Mouse (Mus musculus) left cerebral cortex, adult 8-10 months (tissue): ENCODE data around the gene Ppp1r32. TPM values are rescaled to one million over a fixed set of nuclear protein-coding genes. Genes with fewer than 3 reads are reported as not detected.

Experiments used
- DNase-seq, 2 experiments: peaks; one replicate each; pipeline ENCODE4 v3.0.0; 2022; ENCODE audit warnings: low spot score in 2 of 2
- total RNA-seq, 4 experiments: library from RNA; stranded (reverse); gene quantifications; 2 replicates each; pipeline ENCODE4 v1.2.4; 2022

Ppp1r32 gene
- total RNA-seq, result 1 to 10 TPM; 1.0 to 3.1 (median 1.7) TPM

DNA sequence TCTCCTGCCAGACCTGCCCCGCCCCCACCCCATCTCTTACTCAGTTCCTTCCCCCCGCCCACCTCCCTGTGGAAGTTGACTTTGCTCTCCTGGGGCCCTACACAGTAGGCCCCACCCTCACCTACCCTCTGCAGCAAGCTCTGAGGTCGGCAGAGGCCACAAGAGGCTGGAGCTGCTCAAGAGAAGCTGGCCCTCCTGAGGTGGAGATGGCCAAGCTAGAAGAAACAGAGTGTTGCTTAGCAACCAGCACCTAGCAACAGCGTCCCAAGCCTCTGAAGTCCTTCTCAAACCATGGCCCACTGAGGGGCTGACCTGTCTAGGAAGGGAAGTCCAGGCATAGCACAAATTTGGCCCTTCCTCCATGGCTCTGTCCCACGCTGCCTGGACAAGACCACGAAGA, at the start of gene Ppp1r32:
Ppp1r32 (minus strand) TSS at position 226 of the 400 bp plus-strand sequence.
- DNase-seq, result no peak

DNA sequence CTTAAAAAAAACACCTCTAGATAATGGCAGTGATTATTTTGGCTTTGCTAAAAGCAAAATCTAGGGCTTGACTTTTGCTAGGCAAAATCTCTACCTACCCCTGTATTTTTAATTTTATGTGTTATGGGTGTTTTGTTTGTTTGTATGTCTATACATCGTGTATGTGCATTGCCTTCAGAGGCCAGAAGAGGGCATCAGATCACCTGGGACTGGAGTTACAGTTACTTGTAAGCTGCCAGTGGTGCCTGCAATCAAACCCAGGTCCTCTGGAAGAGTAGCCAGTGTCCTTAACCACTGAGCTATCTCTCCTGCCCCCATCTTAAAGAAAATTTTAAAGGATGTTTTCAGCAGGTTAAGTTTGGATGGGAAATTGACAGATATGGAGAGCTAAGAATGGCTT, 47.4 kb upstream of the Ppp1r32 start:
- no peak for DNase-seq

DNA sequence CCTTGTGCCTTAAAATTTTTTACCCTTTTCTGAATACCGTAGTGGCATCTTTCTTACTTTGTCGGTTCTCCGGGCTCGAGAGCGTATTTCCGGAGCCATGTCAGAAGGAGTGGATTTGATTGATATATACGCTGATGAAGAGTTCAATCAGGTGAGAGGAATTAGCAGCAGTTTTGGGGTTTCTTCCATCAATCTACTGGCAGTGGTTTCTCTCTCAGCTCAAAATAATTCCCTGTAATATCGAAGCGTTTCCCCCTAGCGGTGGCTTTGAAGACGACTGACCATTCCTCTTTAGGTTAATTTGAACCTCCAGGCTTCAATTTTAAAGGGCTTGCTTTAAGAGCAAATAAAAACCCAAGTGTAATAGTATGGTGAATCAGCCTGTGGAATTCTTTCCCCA, 43.2 kb upstream of the Ppp1r32 start, which contains the start of gene Sdhaf2:
Sdhaf2 (minus strand) TSS at position 233 of the 400 bp plus-strand sequence.
- DNase-seq, result no peak

DNA sequence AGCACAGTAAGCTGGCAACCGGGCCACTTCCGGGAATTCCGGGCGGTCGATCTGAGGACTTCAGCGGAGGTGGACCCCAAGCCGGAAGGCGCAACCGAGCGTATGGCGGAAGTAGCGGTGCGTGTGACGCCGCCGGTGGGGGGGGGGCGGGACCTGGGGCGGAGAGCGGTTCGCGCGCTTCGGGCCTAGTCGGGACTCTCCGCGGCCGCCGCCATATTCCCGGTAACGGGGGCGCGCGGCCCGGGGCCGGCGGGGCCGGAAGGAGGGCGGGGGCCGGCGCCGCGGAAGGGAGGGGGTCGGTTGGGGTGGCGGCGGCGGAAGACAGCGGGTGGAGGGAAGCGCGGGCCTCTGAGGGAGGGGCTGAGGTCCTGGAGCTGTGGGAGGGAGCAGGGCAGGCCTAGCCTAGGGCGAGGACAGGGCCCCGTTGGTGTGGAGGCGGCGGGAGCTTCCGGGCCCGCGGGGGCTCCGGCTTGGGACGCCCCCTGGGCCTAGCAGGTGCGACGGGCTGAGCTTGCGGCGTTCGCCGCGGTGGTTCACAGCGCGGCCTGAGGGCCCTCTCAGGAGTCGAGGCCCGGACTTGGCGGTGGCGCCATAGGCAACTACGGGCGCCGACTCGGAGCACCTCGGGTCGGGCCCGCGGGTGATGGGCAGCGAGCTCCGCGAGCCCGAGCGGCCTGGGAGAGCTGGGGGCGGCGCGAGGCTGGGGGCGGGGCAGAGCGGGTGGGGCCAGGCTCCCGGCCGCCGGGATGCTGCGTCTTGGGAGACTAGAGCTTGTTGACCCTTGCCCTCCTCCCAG, 42.6 kb upstream of the Ppp1r32 start, which contains the start of gene Cpsf7:
Cpsf7 (plus strand) TSS at position 161 of the 796 bp plus-strand sequence.
- DNase-seq, result peak; percentile 71 to 87

DNA sequence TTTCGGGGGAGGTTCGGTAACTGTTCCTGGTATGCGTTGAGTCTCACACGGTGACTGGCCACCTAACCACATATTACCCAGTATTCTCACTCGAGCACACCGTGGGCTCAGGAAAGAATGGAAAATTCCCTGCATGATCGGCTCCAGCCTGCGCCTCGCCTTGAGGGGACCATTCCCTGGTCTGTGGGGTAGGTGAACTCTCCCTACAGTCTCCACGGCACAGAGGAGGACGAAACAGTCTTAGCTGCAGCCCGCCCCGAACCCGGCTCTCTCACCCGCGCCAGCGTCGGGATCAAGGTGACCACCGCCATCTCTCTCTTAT, 42.0 kb upstream of the Ppp1r32 start:
- DNase-seq, result no peak

DNA sequence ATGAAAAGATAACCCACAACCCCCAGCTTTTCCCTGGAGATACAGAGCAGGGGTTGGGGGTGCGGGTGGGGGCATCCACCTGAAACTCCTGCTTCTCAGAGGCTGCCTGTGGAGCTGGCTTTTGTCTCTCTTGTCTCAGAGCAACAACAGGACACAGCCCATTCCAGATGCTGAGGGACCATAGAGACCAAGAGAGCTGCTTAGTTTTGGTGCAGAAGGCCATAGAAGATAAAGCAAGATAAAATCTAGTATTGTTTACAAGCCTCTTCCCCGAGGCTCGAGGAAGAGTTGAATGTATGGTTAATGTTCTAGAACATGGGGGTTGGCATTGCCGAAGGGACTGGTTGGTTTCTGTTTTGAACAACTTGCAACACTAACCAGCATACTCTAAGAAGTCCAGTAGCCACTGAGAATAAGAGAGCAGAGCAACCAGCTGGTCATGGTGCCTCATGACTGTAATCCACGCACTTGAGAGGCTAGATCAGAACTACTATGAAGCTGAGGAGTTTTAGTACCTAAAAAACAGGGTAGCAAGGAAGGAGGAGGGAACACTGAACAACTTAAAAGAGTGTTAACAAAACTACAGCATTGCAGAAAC, 40.9 kb upstream of the Ppp1r32 start:
- DNase-seq, result no peak

DNA sequence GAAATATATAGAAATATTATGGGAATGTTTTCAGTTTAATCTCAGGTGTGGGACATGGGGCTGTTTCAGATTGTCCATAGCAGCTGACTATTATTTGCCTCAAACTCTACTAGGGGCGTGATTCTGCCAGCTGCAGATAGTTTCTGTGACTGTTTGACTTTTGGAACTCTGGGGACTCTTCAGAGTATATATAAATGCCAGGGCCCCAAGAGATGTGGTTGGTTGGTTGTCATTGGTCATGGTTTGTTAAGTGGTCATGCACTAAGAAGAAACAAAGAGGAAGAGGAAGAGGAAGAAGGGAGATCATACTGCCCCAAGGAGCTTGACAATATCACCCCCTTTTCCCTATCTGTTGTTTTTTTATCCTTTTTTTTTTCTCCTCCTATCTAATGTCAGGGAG, 39.2 kb upstream of the Ppp1r32 start:
- no peak for DNase-seq

DNA sequence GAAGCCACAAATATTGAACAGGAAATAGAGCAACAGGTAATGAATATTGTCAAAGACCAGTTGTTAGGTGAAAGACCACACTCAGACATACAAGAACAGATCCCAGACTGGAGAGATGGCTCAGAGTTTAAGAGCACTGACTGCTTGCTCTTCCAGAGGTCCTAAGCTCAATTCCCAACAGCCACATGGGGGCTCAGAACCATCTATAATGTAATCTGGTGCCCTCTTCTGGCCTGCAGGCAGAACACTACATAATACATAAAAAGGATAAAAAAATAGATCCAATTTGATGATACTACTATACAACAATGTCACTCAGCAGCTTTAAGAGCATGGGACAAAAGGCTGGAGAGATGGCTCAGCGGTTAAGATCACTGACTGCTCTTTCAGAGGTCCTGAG, 37.6 kb upstream of the Ppp1r32 start:
- no peak for DNase-seq

DNA sequence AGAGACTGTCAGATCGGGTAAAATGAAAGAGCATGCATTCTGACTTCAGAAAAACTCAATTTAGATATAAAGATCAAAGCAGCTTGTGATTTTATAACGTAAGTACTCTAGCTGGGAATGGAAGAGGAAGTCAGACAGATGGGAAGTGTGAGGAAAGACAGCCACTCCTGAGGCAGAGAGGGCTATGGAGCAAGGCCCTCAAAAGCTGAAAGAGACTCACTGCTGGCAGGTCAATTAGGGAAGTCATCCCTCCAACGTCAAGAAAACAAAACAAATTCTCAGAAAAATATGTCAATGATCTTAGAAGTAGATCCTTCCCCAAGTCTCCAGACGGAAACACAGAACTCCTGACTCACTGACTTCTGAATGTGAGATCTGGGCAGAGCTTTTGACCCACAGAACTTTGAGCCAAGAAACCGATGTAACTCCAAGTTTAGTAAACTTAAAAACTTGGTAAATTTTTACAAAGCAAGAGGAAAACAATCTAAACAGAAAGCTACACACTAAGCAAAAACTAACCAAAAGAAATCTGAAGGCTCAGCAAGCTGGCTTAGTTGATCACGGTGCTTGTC, 28.1 kb upstream of the Ppp1r32 start:
- no peak for DNase-seq

DNA sequence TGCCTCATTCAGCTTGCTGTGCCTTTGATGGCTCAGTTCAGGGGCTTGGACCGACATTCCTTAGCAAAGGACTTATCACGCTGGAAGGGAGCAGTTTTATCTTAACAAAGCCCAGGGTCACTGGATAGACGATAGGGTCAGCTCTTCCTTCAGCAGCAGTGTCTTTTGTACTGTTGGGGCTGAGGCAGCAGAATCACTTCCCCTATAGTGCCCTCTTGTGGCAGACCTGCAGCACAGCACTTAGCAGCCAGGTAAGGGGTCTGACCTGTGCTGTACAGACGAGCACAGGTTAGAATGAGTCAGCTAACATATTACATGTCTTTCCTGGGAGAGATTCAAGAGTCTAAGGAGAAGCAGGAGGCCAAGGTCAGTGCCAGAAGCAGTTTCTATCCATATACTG, 19.8 kb upstream of the Ppp1r32 start:
- DNase-seq, result no peak

DNA sequence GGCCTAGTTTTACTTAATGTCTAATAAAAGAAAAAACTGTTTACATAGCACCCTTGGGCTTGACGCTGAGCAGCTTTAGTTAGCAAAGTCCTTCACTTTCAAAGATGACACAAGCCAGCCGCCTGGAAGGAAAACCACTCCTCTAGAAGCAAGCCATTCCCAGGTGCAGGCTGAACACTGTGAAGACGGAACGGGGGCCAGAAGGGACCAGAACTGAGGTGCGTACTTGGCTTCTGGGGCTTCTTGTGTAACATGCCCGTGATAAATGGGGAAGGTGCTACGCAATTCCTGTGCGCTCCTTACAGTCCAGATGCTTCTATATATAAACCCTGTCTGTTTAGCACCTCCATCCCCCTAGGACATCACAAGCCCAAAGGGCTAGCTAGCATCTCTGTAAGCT, 17.9 kb upstream of the Ppp1r32 start:
- no peak for DNase-seq

DNA sequence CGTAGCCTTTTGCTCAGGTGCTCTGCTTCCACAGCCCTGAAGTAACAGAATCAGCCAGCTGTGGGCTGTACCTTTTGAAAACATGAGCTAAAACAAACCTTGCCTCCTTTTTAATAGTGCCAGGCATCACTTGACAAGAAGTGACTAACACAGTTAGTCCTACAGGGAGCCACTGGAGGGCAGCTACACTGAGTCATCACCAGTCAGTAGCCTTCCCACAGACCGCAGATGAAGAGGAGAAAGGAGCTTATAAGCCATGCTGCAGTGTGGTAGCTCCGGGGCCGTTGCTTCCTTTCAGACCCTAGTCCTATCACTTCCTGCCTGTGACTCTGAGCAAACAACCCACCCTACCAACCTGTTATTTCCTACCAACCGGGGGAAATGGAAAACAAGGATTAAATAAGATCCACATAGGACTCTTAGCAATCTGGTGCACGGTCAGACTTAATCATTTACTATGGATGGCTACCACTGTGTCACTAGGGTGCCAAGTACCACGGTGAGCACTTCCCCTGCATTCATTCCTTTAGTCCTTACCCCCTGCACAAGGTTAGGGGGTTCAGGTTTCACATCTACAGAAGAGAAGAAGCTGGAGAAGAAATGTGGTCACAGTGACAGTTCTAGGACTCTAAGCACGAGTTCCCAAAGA, 14.9 kb upstream of the Ppp1r32 start:
- no peak for DNase-seq

DNA sequence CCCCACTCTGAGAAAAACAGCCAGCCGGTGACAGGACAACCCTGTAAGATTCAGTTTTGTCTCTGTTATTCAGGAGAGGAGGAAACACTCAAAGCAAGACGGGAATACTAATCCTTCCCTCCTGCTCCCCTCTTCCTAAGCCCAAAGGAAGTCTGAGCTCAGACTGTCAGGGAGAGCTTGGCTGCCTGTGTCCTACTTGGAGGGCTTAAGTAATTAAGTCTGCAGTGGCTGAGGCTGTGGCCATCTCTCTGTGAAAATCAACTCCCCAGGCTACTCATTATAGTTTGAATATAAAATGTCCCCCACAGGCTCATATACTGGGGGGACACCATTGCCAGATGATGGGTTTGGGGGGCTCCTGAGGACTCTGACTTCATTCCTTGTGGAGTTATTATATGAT, 14.2 kb upstream of the Ppp1r32 start:
- no peak for DNase-seq

DNA sequence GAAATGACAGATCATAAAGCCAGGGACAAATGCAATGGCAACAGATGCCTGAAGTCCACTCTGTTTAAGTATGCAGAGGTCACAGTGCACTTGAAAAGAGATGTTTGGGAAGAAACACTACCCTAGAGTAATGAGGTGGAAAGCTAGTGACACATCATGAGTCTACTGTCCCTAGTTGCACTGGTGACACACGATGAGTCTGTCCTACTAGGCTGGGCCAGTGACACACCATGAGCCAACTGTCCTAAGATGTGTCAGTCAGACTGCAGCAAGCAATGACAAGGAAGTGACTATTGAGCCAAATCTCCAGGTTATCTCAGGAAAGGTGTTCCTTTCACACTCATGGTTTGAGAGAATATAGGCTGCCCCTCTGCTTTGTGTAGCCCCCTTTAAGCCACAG, 12.9 kb upstream of the Ppp1r32 start:
- DNase-seq, result no peak

DNA sequence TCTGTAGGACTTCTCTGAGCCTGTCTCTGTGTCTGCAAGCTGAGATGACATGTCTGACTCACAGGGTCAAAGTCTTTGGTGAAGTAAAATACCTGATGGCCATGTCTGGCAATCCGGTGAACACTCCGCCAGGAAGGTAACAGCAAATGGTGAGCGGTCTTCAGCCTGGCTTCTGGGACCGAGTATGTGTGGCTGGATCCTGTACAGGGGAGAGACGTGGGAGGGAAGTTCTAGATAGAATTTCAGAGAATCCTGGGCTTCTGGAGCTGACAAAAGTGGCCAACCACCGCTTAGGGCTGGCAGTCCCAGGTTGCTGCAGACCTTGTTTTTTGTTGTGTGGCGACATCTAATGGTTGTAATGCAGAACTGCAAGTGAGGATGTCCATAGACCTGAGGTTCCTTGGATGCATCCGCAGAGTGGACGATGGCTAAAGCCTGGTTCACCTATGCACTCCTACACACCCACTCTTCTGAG, 3.6 kb upstream of the Ppp1r32 start:
- no peak for DNase-seq

DNA sequence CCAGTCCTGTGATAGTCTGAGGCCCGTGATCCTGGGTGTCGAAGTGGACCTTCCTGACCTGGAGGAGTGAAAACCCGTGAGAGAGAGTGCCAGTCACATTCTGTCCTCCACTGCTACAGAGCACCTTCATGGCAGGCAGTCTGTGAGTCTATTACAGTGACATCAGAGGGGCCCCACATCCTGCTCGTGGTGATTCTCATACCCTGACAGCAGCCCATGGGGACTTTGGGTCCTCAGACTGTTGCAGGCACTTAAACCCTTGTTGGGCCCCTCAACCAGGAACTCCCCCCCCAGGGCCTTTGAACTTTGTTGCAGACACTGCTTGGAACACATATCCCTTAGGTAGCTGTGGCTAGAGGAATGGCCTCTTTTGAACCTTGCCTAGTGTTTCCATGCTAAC, 3.2 kb downstream of the Ppp1r32 start:
- DNase-seq, result no peak

DNA sequence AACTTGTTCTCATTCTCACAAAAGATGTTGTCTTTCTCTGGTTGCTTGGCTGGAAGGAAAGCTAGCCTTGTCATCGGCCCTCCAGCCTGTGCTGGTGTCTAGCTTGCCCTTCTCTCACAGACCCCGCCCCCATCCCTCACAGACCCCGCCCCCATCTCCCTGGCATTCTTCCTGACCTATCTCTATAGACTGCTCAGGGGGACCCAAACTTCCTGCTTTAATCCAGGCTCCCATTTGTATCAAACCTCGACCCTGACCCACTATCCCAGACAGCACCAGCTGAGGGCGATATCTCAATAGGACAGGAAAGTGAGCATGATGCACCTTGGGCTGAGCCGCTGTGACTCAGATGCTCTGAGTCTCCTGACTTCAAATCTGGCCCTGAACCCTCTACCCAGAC, 8.9 kb downstream of the Ppp1r32 start:
- DNase-seq, result no peak

DNA sequence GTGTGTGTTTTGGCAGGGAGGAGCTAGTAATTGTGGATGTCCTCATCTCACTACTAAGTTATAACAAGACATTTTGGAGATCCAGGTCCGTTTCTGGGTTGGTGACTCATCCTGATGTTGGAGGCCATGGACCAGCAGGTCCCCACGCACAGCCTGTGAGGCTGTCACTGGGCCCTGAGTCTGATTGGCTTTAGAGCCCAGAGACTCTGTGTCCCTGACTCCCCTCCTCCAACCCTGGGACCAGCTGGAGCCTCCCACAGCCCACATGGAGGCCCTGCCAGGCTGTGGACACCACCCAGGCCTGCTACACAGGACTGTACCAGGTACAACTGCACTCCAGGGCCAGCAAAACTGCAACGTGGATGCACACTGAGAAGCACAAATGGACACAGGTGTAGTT, 9.8 kb downstream of the Ppp1r32 start:
- peak in 1 of 2 experiments; percentile 66 for DNase-seq

DNA sequence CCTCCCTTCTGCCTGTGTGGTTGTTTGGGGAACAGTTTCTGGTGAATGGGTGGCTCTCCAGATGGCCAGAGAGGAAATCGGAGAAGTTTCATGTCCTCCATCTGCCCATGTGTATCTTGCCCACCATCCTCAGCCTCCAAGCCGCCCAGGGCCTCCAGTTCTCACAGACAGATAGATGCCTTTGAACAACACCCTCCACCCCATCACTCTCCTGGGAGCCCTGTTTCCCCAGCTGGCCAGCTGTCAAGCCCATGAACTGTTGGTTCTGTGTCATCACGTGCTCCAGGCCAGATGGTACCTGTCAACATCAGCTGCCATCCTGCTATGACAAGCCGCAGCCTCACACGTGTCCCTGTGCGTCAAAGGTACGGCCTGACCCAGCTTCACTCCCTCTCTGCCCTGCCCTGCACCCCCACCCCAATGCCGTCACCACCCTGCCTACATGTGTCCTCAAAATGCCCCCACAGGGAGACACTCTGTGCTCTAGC, 13.5 kb downstream of the Ppp1r32 start:
- peak in 1 of 2 experiments; percentile 39 for DNase-seq

DNA sequence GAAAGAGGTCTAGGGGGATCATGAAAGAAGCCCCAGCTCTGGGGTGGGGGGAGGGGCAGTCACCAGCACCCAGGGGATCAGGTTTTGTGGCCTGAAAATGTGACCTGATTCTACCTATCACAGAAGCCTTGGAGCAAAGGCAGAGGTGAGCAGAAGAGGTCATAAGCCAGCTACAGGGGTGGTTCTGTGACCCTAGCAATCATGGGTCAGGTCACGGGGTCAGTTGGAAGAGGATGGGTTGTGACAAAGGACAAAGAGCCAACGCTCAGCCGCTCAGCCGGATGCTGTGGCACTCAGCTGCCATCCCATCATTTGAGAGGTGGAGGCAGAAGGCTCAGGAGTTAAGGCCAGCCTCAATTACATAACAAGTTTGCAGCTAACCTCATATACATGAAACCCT, 18.3 kb downstream of the Ppp1r32 start:
- no peak for DNase-seq

DNA sequence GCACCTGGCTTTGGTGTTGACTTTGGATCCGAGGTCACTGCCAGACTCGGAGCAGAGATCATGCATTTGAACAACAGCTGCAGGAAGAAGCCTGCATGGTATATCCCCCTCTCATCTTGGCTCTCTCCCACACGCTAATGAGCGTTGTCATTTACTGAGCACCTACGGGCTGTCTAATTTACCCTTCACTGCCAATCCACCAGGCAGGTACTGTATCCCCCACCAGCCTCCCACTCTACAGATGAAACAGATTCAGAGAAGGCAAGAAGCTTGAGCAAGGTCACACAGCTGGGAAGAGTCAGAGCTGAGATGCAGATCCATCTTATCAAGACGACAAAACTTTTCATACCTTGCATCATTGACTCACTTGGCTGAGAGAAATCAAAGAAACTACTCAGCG, 21.1 kb downstream of the Ppp1r32 start:
- no peak for DNase-seq

DNA sequence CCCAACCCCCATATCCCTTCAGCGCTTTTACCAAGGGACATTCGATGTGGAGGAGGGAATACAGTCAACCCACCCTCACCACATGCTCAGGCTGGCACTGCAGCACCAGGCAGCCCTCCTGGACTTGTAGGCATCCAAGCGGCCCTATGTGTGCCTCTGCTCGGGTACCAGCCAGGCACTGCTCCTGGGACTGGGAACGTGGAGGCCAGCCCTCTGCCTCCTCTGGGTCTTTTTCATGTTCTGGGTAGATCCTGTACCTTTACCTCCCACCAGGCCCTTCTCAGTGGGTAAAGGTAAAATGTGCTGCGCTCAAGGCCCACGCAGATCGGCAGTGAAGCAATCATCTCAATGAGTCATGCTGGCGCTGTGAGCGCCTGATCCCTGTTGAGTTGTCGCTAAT, 22.8 kb downstream of the Ppp1r32 start:
- DNase-seq, result no peak
